Mouse (Mus musculus): ENCODE results near the gene Max.

GRCm38 (mm10) chr12:76950330-76950729, 11.7 kb downstream of the Max start:
- TF ChIP-seq POLR2A (IDR thresholded peaks at IDR 0.05; ENCODE audit: low read depth, low read length) (no peak), CTCF (IDR thresholded peaks at IDR 0.05; ENCODE audit: extremely low read depth, insufficient read depth, insufficient read length, insufficient replicate concordance) (no peak)

All from spleen, adult 2 months (tissue).